In genomic region chr4:117770935-117771334, GRCm38 (mm10) we compare ENCODE assay signal across 9 mouse cellular contexts. TPM values are rescaled to one million over a fixed set of nuclear protein-coding genes. Genes with fewer than 3 reads are reported as not detected.
DNase-seq lines count a peak whose midpoint lies in the region; ATAC-seq lines count a peak whose summit lies in the region.
"Had no signal": no experiment of that assay in that cellular context is flagged by ENCODE, and none has a peak within 500 bp of the region (broad histone marks: within the 10 kb centered on the region; RNA-seq: fewer than 3 reads in every experiment).

No protein-coding gene starts in this region.

- ATAC-seq in hindbrain, embryonic 11.5 days (ENCODE audit: low FRiP score), result no peak
- ATAC-seq in hindbrain, embryonic 13.5 days (ENCODE audit: low FRiP score), result no peak

- no peaks in the 10 kb centered on the region for H3K4me1 ChIP-seq in hindbrain, embryonic 11.5 days (replicated peaks; ENCODE audit: control insufficient read depth, insufficient read depth, low read length)
- no peaks in the 10 kb centered on the region for H3K4me1 ChIP-seq in hindbrain, embryonic 13.5 days (replicated peaks)

- no peak overlapping the region for H3K4me2 ChIP-seq in hindbrain, embryonic 11.5 days (replicated peaks; ENCODE audit: low read depth, low read length)
- no peak overlapping the region for H3K4me2 ChIP-seq in hindbrain, embryonic 13.5 days

- no peaks in the 10 kb centered on the region for H3K9me3 ChIP-seq in hindbrain, embryonic 11.5 days (ENCODE audit: control insufficient read depth, low read length)
- no peaks in the 10 kb centered on the region for H3K9me3 ChIP-seq in hindbrain, embryonic 13.5 days

- 22% methylated on average over 5 of the region's 5 CpGs for WGBS in hindbrain, embryonic 11.5 days
- 24% methylated on average over 5 of the region's 5 CpGs for WGBS in hindbrain, embryonic 13.5 days

- peak; percentile 87 for DNase-seq in hindbrain, embryonic 11.5 days (ENCODE audit: low spot score)
- peak; percentile 66 for DNase-seq in adrenal gland, adult 2 months
- peak; percentile 93 for DNase-seq in embryo, embryonic 10.5 days (ENCODE audit: low spot score)
- DNase-seq in heart, postnatal 10 days, result peak; percentile 77 to 87
- DNase-seq in layer of hippocampus, adult 9-11 months, result peak; percentile 38
- DNase-seq in lung, postnatal 14 days, result peak; percentile 83
- DNase-seq in spleen, postnatal 4 days (ENCODE audit: low spot score in 2 of 2), result peak; percentile 52 to 78

- no peaks in the 10 kb centered on the region for H3K36me3 ChIP-seq in hindbrain, embryonic 11.5 days (ENCODE audit: control insufficient read depth, insufficient read depth, low read length)
- no peaks in the 10 kb centered on the region for H3K36me3 ChIP-seq in hindbrain, embryonic 13.5 days

- no peaks in the 10 kb centered on the region for H3K27me3 ChIP-seq in hindbrain, embryonic 11.5 days (ENCODE audit: control insufficient read depth, insufficient read depth, low read length)
- peaks cover 4% of the 10 kb centered on the region; the same call in 1 of the 2 replicates for H3K27me3 ChIP-seq in hindbrain, embryonic 13.5 days

- intact Hi-C loops in heart, postnatal 10 days (cut with DNase I), result loop anchor here (1.0 kb wide), 1 partner anchor 66 kb away; no protein-coding TSS in a partner anchor

- H3K4me3 ChIP-seq in hindbrain, embryonic 11.5 days (ENCODE audit: low read depth, low read length), result no peak overlapping the region
- H3K4me3 ChIP-seq in hindbrain, embryonic 13.5 days, result no peak overlapping the region

- H3K27ac ChIP-seq in hindbrain, embryonic 11.5 days (ENCODE audit: low read depth, low read length), result no peak overlapping the region
- H3K27ac ChIP-seq in hindbrain, embryonic 13.5 days, result no peak overlapping the region
- H3K27ac ChIP-seq: macrophage had no signal

- no peak overlapping the region for H3K9ac ChIP-seq in hindbrain, embryonic 11.5 days (ENCODE audit: low read depth, low read length)
- no peak overlapping the region for H3K9ac ChIP-seq in hindbrain, embryonic 13.5 days

RNA-seq across cellular contexts. Expression of gene Klf17, which starts 5.5 kb away (rescaled TPM):
- polyA plus RNA-seq in hindbrain, embryonic 11.5 days (2014; fragmentation: Nextera tagmentation; extraction: Ambion mirVana), result not detected in 2 replicates
- polyA plus RNA-seq in hindbrain, embryonic 13.5 days (2015; fragmentation: Nextera tagmentation; extraction: Ambion mirVana), result 0.12 TPM in 1 of 2 replicates, not detected in the other
- not detected for total RNA-seq in adrenal gland, adult 2 months (2021)
- not detected in 2 replicates for polyA plus RNA-seq in adrenal gland, adult 2 months (2012; rRNA removed)
- total RNA-seq in heart, postnatal 10 days (2021), result not detected
- polyA plus RNA-seq: macrophage had no signal

RNA-seq across cellular contexts. Expression of gene Gm12845, which starts 46.7 kb away (rescaled TPM):
- not detected in 2 replicates for polyA plus RNA-seq in hindbrain, embryonic 11.5 days (2014; fragmentation: Nextera tagmentation; extraction: Ambion mirVana)
- not detected in 2 replicates for polyA plus RNA-seq in hindbrain, embryonic 13.5 days (2015; fragmentation: Nextera tagmentation; extraction: Ambion mirVana)
- not detected for total RNA-seq in adrenal gland, adult 2 months (2021)
- polyA plus RNA-seq in adrenal gland, adult 2 months (2012; rRNA removed), result not detected in 2 replicates
- total RNA-seq in heart, postnatal 10 days (2021), result not detected
- polyA plus RNA-seq: macrophage had no signal

Comparison
In these comparisons a context has a peak if more than half of its experiments do, and no peak if none do; other contexts are left out.
1. DNase-seq: peak in every context shown above with its lines; median percentile 93 in embryo, embryonic 10.5 days; 87 in hindbrain, embryonic 11.5 days; 83 in lung, postnatal 14 days; 82 in heart, postnatal 10 days; 66 in adrenal gland, adult 2 months; 65 in spleen, postnatal 4 days; 38 in layer of hippocampus, adult 9-11 months.